Mouse (Mus musculus): ENCODE data around the gene Ifna5.

GRCm38 (mm10) chr4:88867366-88867925 lies 32.1 kb downstream of the Ifna5 start:
- TF ChIP-seq POLR2A (IDR thresholded peaks at IDR 0.05; ENCODE audit: insufficient read depth, low read depth, low read length) (no peak), CTCF (IDR thresholded peaks at IDR 0.05; ENCODE audit: insufficient read depth, low read depth, low read length) (peak; percentile 89)
